Mouse (Mus musculus) midbrain, embryonic 12.5 days (tissue): Measurements from ENCODE around the gene Pitpnc1. TPM values are rescaled to one million over a fixed set of nuclear protein-coding genes. Genes with fewer than 3 reads are reported as not detected.
A peak's percentile ranks its signal among the peaks of the same experiment; 100 is the strongest.

Experiments
- ATAC-seq: fragments of 200-750 bp; cut with Nextera tagmentation; 2 replicates; pipeline ENCODE4 v1.8.0; 2017; ENCODE audit warnings: low read depth, moderate TSS enrichment, moderate library complexity; ENCODE audit not compliant: low FRiP score
- H3K27ac ChIP-seq: fragments of 300-500 bp; sonication (generic); replicated peaks from 2 replicates; pipeline ENCODE4 v1.5.1; 2016; ENCODE audit warnings: mild to moderate bottlenecking
- H3K27me3 ChIP-seq: fragments of 300-500 bp; sonication (generic); 2 replicates; pipeline ENCODE4 v1.6.1; 2016; ENCODE audit warnings: mild to moderate bottlenecking
- H3K36me3 ChIP-seq: fragments of 300-500 bp; sonication (generic); 2 replicates; pipeline ENCODE4 v1.6.1; 2016
- H3K4me1 ChIP-seq: fragments of 300-500 bp; sonication (generic); 2 replicates; pipeline ENCODE4 v1.6.1; 2016
- H3K4me2 ChIP-seq: fragments of 300-500 bp; sonication (generic); replicated peaks from 2 replicates; pipeline ENCODE4 v1.6.1; 2016; ENCODE audit warnings: mild to moderate bottlenecking, moderate library complexity
- H3K4me3 ChIP-seq: fragments of 300-500 bp; sonication (generic); 2 replicates; pipeline ENCODE4 v1.5.1; 2016; ENCODE audit warnings: mild to moderate bottlenecking
- H3K9ac ChIP-seq: fragments of 300-500 bp; sonication (generic); replicated peaks from 2 replicates; pipeline ENCODE4 v1.6.1; 2016; ENCODE audit warnings: mild to moderate bottlenecking, moderate library complexity
- H3K9me3 ChIP-seq: fragments of 300-500 bp; sonication (generic); 2 replicates; pipeline ENCODE4 v1.6.1; 2016; ENCODE audit warnings: mild to moderate bottlenecking
- WGBS: fragments of 180-500 bp; shearing (Covaris S2); methylation state at CpG from one replicate; pipeline ENCODE4 v1.1.7; 2016; 5-methylcytosine and 5-hydroxymethylcytosine counted together
- polyA plus RNA-seq: library from polyadenylated mRNA; unstranded; fragments of >200 nt; fragmentation: Nextera tagmentation; extraction: Ambion mirVana; gene quantifications from 2 replicates; pipeline ENCODE4 v1.2.1, GENCODE M21; 2016

Pitpnc1 gene
- polyA plus RNA-seq, 1 experiment from 2014 or later: 32.3 TPM

DNA sequence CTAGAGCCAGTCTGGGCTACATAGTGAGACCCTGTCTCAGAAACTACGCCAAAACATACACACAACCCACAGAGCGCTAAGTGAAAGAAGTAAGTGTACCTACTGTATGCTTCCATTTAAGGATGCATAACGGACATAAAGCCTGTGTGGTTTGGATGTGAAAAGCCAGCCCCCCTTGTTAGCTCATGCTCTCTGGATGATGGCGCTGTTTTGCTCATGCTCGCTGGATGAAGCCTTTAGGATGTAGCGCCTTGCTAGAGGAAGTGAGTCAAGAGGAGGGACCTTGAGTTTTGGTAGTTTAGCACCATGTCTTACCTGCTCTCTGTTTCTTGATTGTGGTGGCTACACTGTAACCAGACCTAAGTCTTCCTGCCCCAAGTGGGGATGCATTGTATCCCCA lies 96.9 kb downstream of the Pitpnc1 start:
- Histone ChIP-seq H3K36me3 (no peaks in the 10 kb centered on the region), H3K27me3 (no peaks in the 10 kb centered on the region), H3K4me1 (peaks cover 14% of the 10 kb centered on the region; the same call in 1 of the 2 replicates), H3K9ac (no peak overlapping the region), H3K9me3 (no peaks in the 10 kb centered on the region), H3K4me2 (no peak overlapping the region), H3K4me3 (no peak overlapping the region), H3K27ac (no peak overlapping the region)
- 92% methylated on average over 6 of the region's 6 CpGs for WGBS
- ATAC-seq: no peak

DNA sequence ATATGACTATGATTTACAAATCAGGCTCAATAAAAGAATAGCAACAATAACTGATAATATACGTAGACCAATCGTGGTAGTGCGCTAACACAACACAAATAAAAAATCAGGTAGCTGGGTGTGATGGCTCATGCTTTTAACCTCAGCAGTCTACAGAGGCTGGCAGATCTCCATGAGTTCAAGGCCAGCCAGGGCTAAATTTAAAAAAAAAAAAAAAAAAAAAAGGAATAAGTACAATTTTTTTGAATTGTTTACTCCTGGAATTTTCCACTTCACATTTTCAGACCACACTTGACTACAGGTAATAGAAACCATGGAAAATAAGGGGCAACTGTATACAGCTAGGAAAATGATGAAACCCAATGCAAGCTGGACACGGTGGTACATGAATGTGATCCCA lies 97.3 kb downstream of the Pitpnc1 start:
- Histone ChIP-seq H3K4me3 (no peak overlapping the region), H3K27me3 (no peaks in the 10 kb centered on the region), H3K4me1 (peaks cover 14% of the 10 kb centered on the region; the same call in 1 of the 2 replicates), H3K9me3 (no peaks in the 10 kb centered on the region), H3K9ac (no peak overlapping the region), H3K27ac (peak overlapping the region; percentile 55), H3K36me3 (no peaks in the 10 kb centered on the region), H3K4me2 (no peak overlapping the region)
- 95% methylated on average over 4 of the region's 4 CpGs for WGBS
- no peak for ATAC-seq

- 43% methylated on average over 7 of the region's 7 CpGs for WGBS
- H3K9ac ChIP-seq: no peak overlapping the region
- H3K9me3 ChIP-seq: no peaks in the 10 kb centered on the region
- H3K27ac ChIP-seq: peak overlapping the region; percentile 55
- no peak overlapping the region for H3K4me2 ChIP-seq
- peak; percentile 41; the same call in 1 of the 2 replicates for ATAC-seq
- peaks cover 14% of the 10 kb centered on the region; the same call in 1 of the 2 replicates for H3K4me1 ChIP-seq
- H3K27me3 ChIP-seq: no peaks in the 10 kb centered on the region
- no peak overlapping the region for H3K4me3 ChIP-seq
- no peaks in the 10 kb centered on the region for H3K36me3 ChIP-seq
These were observed 97.8 kb downstream of the Pitpnc1 start for GRCm38 (mm10) chr11:107372688-107373087.

- Histone ChIP-seq H3K4me2 (no peak overlapping the region), H3K4me3 (no peak overlapping the region), H3K9ac (no peak overlapping the region), H3K27me3 (no peaks in the 10 kb centered on the region), H3K36me3 (no peaks in the 10 kb centered on the region), H3K9me3 (no peaks in the 10 kb centered on the region), H3K4me1 (peaks cover 14% of the 10 kb centered on the region; the same call in 1 of the 2 replicates), H3K27ac (no peak overlapping the region)
- 98% methylated on average over 3 of the region's 3 CpGs for WGBS
- no peak for ATAC-seq
These were observed 100.0 kb downstream of the Pitpnc1 start for GRCm38 (mm10) chr11:107370476-107370875.

- Histone ChIP-seq H3K4me3 (no peak overlapping the region), H3K9me3 (no peaks in the 10 kb centered on the region), H3K27ac (no peak overlapping the region), H3K27me3 (no peaks in the 10 kb centered on the region), H3K36me3 (no peaks in the 10 kb centered on the region), H3K4me2 (no peak overlapping the region), H3K4me1 (peaks cover 14% of the 10 kb centered on the region; the same call in 1 of the 2 replicates), H3K9ac (no peak overlapping the region; the same call in 1 of the 2 replicates)
- no peak for ATAC-seq
- WGBS: 96% methylated on average over 6 of the region's 6 CpGs
These were observed 100.8 kb downstream of the Pitpnc1 start for GRCm38 (mm10) chr11:107369661-107370060.

GRCm38 (mm10) chr11:107365938-107366712 lies 104.4 kb downstream of the Pitpnc1 start:
- ATAC-seq: no peak

DNA sequence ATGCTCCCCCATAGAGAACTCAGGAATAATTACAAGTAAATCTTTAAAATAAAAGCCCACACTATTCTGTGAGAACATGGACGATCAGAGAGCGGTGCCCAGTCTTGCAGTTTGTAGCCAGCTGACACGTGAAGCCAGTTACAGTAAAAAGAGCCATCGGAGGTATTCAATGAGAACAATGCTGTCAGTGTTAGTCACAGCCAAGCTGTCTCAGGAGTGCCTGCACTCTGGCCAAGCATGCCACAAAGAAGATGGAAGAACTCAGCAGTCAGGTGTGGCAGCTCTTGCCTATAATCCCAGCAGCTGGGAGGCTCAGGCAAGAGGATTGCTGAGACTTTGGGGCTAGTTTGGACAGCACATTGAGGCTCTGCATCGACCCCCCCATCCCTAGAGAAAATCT lies 111.8 kb downstream of the Pitpnc1 start:
- WGBS: 74% methylated on average over 5 of the region's 5 CpGs
- H3K27me3 ChIP-seq: no peaks in the 10 kb centered on the region
- no peak overlapping the region for H3K9ac ChIP-seq
- no peak overlapping the region for H3K27ac ChIP-seq
- no peaks in the 10 kb centered on the region for H3K36me3 ChIP-seq
- H3K4me2 ChIP-seq: no peak overlapping the region
- H3K4me3 ChIP-seq: no peak overlapping the region
- no peaks in the 10 kb centered on the region for H3K9me3 ChIP-seq
- ATAC-seq: no peak
- H3K4me1 ChIP-seq: peaks cover 18% of the 10 kb centered on the region

More at GRCm38 (mm10) chr11:107365938-107366712, 104.4 kb downstream of the Pitpnc1 start:
- H3K27ac ChIP-seq: no peak overlapping the region
- H3K4me3 ChIP-seq: no peak overlapping the region
- WGBS: 82% methylated on average over 13 of the region's 13 CpGs
- H3K4me2 ChIP-seq: no peak overlapping the region
- no peaks in the 10 kb centered on the region for H3K36me3 ChIP-seq
- H3K9ac ChIP-seq: no peak overlapping the region
- H3K27me3 ChIP-seq: no peaks in the 10 kb centered on the region
- H3K4me1 ChIP-seq: 0 out of 2 replicates have a peak, but pooled peaks cover 5% of the 10 kb centered on the region
- no peaks in the 10 kb centered on the region for H3K9me3 ChIP-seq

GRCm38 (mm10) chr11:107356224-107356623 lies 114.3 kb downstream of the Pitpnc1 start:
- H3K9me3 ChIP-seq: no peaks in the 10 kb centered on the region
- no peak overlapping the region for H3K27ac ChIP-seq
- H3K36me3 ChIP-seq: no peaks in the 10 kb centered on the region
- no peaks in the 10 kb centered on the region for H3K27me3 ChIP-seq
- no peak for ATAC-seq
- H3K4me1 ChIP-seq: peaks cover 26% of the 10 kb centered on the region
- H3K4me2 ChIP-seq: no peak overlapping the region
- H3K4me3 ChIP-seq: no peak overlapping the region
- H3K9ac ChIP-seq: no peak overlapping the region
- WGBS: 50% methylated on average over 7 of the region's 7 CpGs

- WGBS: 42% methylated on average over 3 of the region's 3 CpGs
- no peak for ATAC-seq
- H3K9ac ChIP-seq: no peak overlapping the region
These were observed 115.0 kb downstream of the Pitpnc1 start for GRCm38 (mm10) chr11:107355526-107355925.

DNA sequence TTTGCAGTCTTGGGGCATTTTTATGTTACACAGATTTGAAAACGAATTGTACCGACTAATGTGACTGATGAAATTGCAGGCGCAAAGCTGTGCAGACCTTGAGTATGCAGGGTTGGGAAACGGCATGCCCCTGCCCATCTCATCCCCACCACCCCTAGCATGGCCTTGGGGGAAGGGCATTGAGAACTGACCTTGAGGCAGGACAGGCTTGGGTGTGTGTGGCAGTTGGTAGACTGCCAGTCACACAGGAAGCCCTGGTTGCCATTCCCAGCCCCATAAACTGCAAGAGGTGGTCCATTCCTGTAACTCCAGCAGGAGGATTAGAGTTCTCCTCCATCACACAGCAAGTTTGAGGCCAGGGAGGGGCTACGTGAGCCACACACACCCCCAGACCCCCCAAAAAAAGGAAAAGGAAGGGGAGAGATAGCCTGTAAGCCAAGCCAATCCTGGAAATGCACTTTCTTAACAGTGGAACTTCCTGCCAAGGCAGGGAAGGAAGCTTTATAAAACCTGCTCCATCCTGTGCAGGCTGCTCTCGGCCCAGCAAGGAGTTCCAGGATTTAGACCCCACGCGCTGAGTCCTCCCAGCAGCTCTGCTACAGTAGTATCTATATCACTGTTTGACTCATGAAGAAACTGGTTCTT lies 115.9 kb downstream of the Pitpnc1 start:
- H3K4me3 ChIP-seq: no peak overlapping the region
- no peaks in the 10 kb centered on the region for H3K27me3 ChIP-seq
- 0 out of 2 replicates have a peak, but pooled peaks cover 5% of the 10 kb centered on the region for H3K36me3 ChIP-seq
- no peak overlapping the region for H3K4me2 ChIP-seq
- WGBS: 88% methylated on average over 8 of the region's 8 CpGs
- no peaks in the 10 kb centered on the region for H3K9me3 ChIP-seq
- no peak for ATAC-seq
- H3K9ac ChIP-seq: no peak overlapping the region
- no peak overlapping the region for H3K27ac ChIP-seq
- peaks cover 26% of the 10 kb centered on the region for H3K4me1 ChIP-seq

More at GRCm38 (mm10) chr11:107355526-107355925, 115.0 kb downstream of the Pitpnc1 start:
- no peaks in the 10 kb centered on the region for H3K27me3 ChIP-seq
- H3K36me3 ChIP-seq: 0 out of 2 replicates have a peak, but pooled peaks cover 3% of the 10 kb centered on the region
- H3K9me3 ChIP-seq: no peaks in the 10 kb centered on the region
- no peak overlapping the region for H3K4me2 ChIP-seq
- H3K4me1 ChIP-seq: peaks cover 26% of the 10 kb centered on the region
- H3K27ac ChIP-seq: no peak overlapping the region
- no peak overlapping the region for H3K4me3 ChIP-seq

DNA sequence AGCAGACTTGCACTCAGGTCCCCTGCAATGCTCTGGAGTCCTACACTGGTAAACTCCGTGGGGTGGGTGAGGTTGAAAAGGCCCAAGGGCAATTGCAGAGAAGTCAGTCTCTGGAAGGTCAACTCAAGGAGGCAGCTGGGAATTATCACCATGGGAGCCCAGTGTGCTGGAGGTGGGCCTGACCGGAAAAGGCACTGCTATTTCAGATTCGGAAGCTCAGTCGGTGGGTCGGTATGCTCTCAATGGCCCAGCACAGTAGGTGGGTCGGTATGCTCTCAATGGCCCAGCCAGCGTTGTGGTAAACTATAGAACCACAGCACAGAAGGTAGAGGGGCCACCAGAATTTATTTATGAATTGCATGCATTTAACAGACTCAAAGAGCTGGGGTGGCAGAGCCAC lies 117.9 kb downstream of the Pitpnc1 start:
- WGBS: 12% methylated on average over 7 of the region's 7 CpGs
- ATAC-seq: no peak

DNA sequence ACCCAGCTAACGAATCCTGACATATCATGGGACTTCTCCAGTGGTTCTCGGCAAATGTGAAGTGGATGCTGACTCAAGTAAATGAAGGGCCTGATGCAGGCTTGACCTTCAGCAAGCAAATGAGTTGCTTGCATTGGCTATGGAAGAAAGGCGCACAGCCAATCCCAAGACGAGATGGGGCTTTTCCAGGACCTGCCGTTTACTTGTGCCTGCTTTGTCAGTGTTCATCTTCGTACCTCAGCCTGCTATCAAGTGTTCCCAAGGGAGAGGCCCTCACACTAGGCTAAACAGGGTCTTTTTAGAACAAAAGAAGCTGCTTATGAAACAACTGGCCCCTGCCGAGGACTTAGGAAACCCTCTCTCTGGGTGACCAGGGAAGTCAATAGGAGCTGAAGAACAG lies 120.7 kb downstream of the Pitpnc1 start:
- Histone ChIP-seq H3K36me3 (0 out of 2 replicates have a peak, but pooled peaks cover 5% of the 10 kb centered on the region), H3K9me3 (no peaks in the 10 kb centered on the region), H3K4me3 (no peak overlapping the region), H3K27ac (no peak overlapping the region), H3K27me3 (no peaks in the 10 kb centered on the region), H3K4me2 (no peak overlapping the region), H3K9ac (no peak overlapping the region), H3K4me1 (peaks cover 8% of the 10 kb centered on the region)
- no peak for ATAC-seq
- WGBS: 89% methylated on average over 7 of the region's 7 CpGs

More for the DNA sequence above, 117.9 kb downstream of the Pitpnc1 start:
- Histone ChIP-seq H3K9ac (no peak overlapping the region), H3K27ac (no peak overlapping the region), H3K9me3 (no peaks in the 10 kb centered on the region), H3K36me3 (0 out of 2 replicates have a peak, but pooled peaks cover 5% of the 10 kb centered on the region), H3K4me2 (no peak overlapping the region), H3K27me3 (no peaks in the 10 kb centered on the region), H3K4me1 (peaks cover 23% of the 10 kb centered on the region), H3K4me3 (no peak overlapping the region)
